ENCODE assay signal across 9 mouse cellular contexts in the genomic region with DNA sequence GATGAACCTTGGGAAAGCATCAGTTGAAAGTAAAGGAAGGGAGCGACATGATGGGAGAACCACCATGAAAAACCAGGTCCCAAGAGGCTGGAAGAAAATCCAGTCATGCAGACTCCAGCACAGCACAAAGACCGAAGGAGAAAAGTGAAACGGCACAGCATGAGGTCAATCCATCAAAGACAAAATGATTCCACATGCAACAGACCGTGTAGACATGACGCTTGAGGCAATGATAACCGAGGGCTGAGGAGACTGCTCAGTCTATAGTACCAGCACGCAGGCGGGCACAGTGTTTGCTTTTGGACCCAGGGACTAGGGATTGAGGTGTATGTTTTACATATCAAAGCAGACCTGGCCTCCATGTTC.
DNase-seq lines count a peak whose midpoint lies in the region; ATAC-seq and TF ChIP-seq lines count a peak whose summit lies in the region.
"Had no signal": no experiment of that assay in that cellular context is flagged by ENCODE, and none has a peak within 500 bp of the region (broad histone marks: within the 10 kb centered on the region; RNA-seq: fewer than 3 reads in every experiment).

No protein-coding gene starts in this region.

- no peak for TF ChIP-seq EP300 in heart, adult 2 months (IDR thresholded peaks at IDR 0.05; ENCODE audit: insufficient read depth, low read depth, low read length)

- 70% methylated on average over 8 of the region's 8 CpGs for WGBS in heart, embryonic 14.5 days
- 61% methylated on average over 8 of the region's 8 CpGs for WGBS in heart, adult 2 months
- WGBS in midbrain, postnatal 0 days = 58% methylated on average over 8 of the region's 8 CpGs
- 62% methylated on average over 8 of the region's 8 CpGs for WGBS in midbrain, embryonic 14.5 days
- WGBS in intestine, embryonic 15.5 days = 56% methylated on average over 8 of the region's 8 CpGs
- 57% methylated on average over 8 of the region's 8 CpGs for WGBS in stomach, embryonic 16.5 days

- H3K36me3 ChIP-seq in heart, embryonic 14.5 days (ENCODE audit: control insufficient read depth, insufficient read depth, low read length) = no peaks in the 10 kb centered on the region
- H3K36me3 ChIP-seq in heart, adult 2 months (ENCODE audit: control insufficient read depth, insufficient read depth, low read length) = no peaks in the 10 kb centered on the region
- no peaks in the 10 kb centered on the region for H3K36me3 ChIP-seq in midbrain, postnatal 0 days (ENCODE audit: insufficient read depth, low read length)
- H3K36me3 ChIP-seq in midbrain, embryonic 14.5 days (ENCODE audit: control insufficient read depth, insufficient read depth, low read length) = no peaks in the 10 kb centered on the region
- H3K36me3 ChIP-seq in intestine, embryonic 15.5 days = no peaks in the 10 kb centered on the region
- H3K36me3 ChIP-seq in stomach, embryonic 16.5 days (ENCODE audit: control insufficient read depth, insufficient read depth, low read length) = no peaks in the 10 kb centered on the region

- DNase-seq in heart, adult 2 months = no peak
- no peak for DNase-seq in midbrain, postnatal 0 days (ENCODE audit: low spot score)
- DNase-seq in midbrain, embryonic 14.5 days = no peak
- DNase-seq in right cerebral cortex, postnatal 10 days (ENCODE audit: low spot score in 2 of 2) = no peak

- no peak overlapping the region for H3K4me2 ChIP-seq in heart, embryonic 14.5 days (ENCODE audit: low read length)
- H3K4me2 ChIP-seq in midbrain, postnatal 0 days (ENCODE audit: low read depth, low read length, poor library complexity, severe bottlenecking) = no peak overlapping the region
- H3K4me2 ChIP-seq in midbrain, embryonic 14.5 days (ENCODE audit: low read length) = no peak overlapping the region
- H3K4me2 ChIP-seq in intestine, embryonic 15.5 days (replicated peaks) = no peak overlapping the region; the same call in 1 of the 2 replicates
- peak overlapping the region; percentile 19; the same call in 1 of the 2 replicates for H3K4me2 ChIP-seq in stomach, embryonic 16.5 days (ENCODE audit: low read depth, low read length)

- H3K9me3 ChIP-seq in heart, embryonic 14.5 days (ENCODE audit: control insufficient read depth, low read length) = peaks cover 6% of the 10 kb centered on the region; the same call in 1 of the 2 replicates
- H3K9me3 ChIP-seq in midbrain, postnatal 0 days (ENCODE audit: low read length) = no peaks in the 10 kb centered on the region
- no peaks in the 10 kb centered on the region for H3K9me3 ChIP-seq in midbrain, embryonic 14.5 days (ENCODE audit: control insufficient read depth, low read length)
- H3K9me3 ChIP-seq in intestine, embryonic 15.5 days = no peaks in the 10 kb centered on the region
- no peaks in the 10 kb centered on the region for H3K9me3 ChIP-seq in stomach, embryonic 16.5 days (replicated peaks; ENCODE audit: control insufficient read depth, low read length)

- intact Hi-C loops in heart, adult 2 months (cut with DNase I) = no loop called here

- H3K27me3 ChIP-seq in heart, embryonic 14.5 days (ENCODE audit: control insufficient read depth, insufficient read depth, low read length) = no peaks in the 10 kb centered on the region
- no peaks in the 10 kb centered on the region for H3K27me3 ChIP-seq in heart, adult 2 months (ENCODE audit: control insufficient read depth, insufficient read depth, low read length)
- no peaks in the 10 kb centered on the region for H3K27me3 ChIP-seq in midbrain, postnatal 0 days (ENCODE audit: insufficient read depth, low read length)
- H3K27me3 ChIP-seq in midbrain, embryonic 14.5 days (ENCODE audit: control insufficient read depth, insufficient read depth, low read length) = no peaks in the 10 kb centered on the region
- H3K27me3 ChIP-seq in intestine, embryonic 15.5 days (replicated peaks) = no peaks in the 10 kb centered on the region
- H3K27me3 ChIP-seq in stomach, embryonic 16.5 days (ENCODE audit: control insufficient read depth, insufficient read depth, low read length) = no peaks in the 10 kb centered on the region

- no peak overlapping the region for H3K4me3 ChIP-seq in heart, embryonic 14.5 days (ENCODE audit: control insufficient read depth in 1 of 2, insufficient read depth in 1 of 2, low read depth in 1 of 2, low read length in 2 of 2)
- no peak overlapping the region for H3K4me3 ChIP-seq in heart, adult 2 months
- H3K4me3 ChIP-seq in midbrain, postnatal 0 days (ENCODE audit: low read depth, low read length) = no peak overlapping the region
- H3K4me3 ChIP-seq in midbrain, embryonic 14.5 days (replicated peaks; ENCODE audit: low read depth, low read length) = no peak overlapping the region
- H3K4me3 ChIP-seq in intestine, embryonic 15.5 days (replicated peaks) = no peak overlapping the region
- no peak overlapping the region for H3K4me3 ChIP-seq in stomach, embryonic 16.5 days (replicated peaks; ENCODE audit: low read length)

- H3K79me2 ChIP-seq in heart, adult 2 months (replicated peaks; ENCODE audit: control insufficient read depth, insufficient read depth, low read length) = no peaks in the 10 kb centered on the region

- H3K9ac ChIP-seq in heart, embryonic 14.5 days (ENCODE audit: low read length) = no peak overlapping the region
- no peak overlapping the region for H3K9ac ChIP-seq in heart, adult 2 months (ENCODE audit: low read depth, low read length)
- no peak overlapping the region for H3K9ac ChIP-seq in midbrain, postnatal 0 days (replicated peaks; ENCODE audit: low read length, poor library complexity, severe bottlenecking)
- H3K9ac ChIP-seq in midbrain, embryonic 14.5 days (replicated peaks; ENCODE audit: low read length) = no peak overlapping the region
- no peak overlapping the region for H3K9ac ChIP-seq in intestine, embryonic 15.5 days
- H3K9ac ChIP-seq in stomach, embryonic 16.5 days (ENCODE audit: low read length) = no peak overlapping the region

- H3K4me1 ChIP-seq in heart, embryonic 14.5 days (ENCODE audit: control insufficient read depth in 2 of 2, insufficient read depth in 2 of 2, low read length in 2 of 2) = peaks cover 16 to 18% of the 10 kb centered on the region in 2 experiments
- no peaks in the 10 kb centered on the region; the same call in 1 of the 2 replicates for H3K4me1 ChIP-seq in heart, adult 2 months (ENCODE audit: control insufficient read depth, insufficient read depth, low read length)
- 0 out of 2 replicates have a peak, but pooled peaks cover 2% of the 10 kb centered on the region for H3K4me1 ChIP-seq in midbrain, postnatal 0 days (ENCODE audit: insufficient read depth, low read length)
- H3K4me1 ChIP-seq in midbrain, embryonic 14.5 days (ENCODE audit: control insufficient read depth, insufficient read depth, low read length) = no peaks in the 10 kb centered on the region
- H3K4me1 ChIP-seq in intestine, embryonic 15.5 days (replicated peaks) = peaks cover 22% of the 10 kb centered on the region
- peaks cover 14% of the 10 kb centered on the region for H3K4me1 ChIP-seq in stomach, embryonic 16.5 days (ENCODE audit: control insufficient read depth, insufficient read depth, low read length)

- no peak for TF ChIP-seq CTCF in heart, adult 2 months (IDR thresholded peaks at IDR 0.05)
- no peak for TF ChIP-seq CTCF in midbrain, postnatal 0 days (IDR thresholded peaks at IDR 0.05)

- no peak for ATAC-seq in heart, embryonic 14.5 days (ENCODE audit: insufficient number of reproducible peaks, insufficient read depth, low FRiP score, low read depth)
- 0 out of 2 replicates have a peak, but pooled peaks have one; percentile 7 for ATAC-seq in midbrain, postnatal 0 days (ENCODE audit: low FRiP score)
- ATAC-seq in midbrain, embryonic 14.5 days (ENCODE audit: low FRiP score, low TSS enrichment) = no peak
- ATAC-seq in intestine, embryonic 15.5 days = peak; percentile 16
- ATAC-seq in stomach, embryonic 16.5 days (ENCODE audit: insufficient read depth, low FRiP score) = no peak
- no peak for ATAC-seq in frontal cortex, adult (ENCODE audit: low TSS enrichment)

- no peak for TF ChIP-seq POLR2A in heart, adult 2 months (IDR thresholded peaks at IDR 0.05; ENCODE audit: insufficient read depth, low read depth, low read length)

- peak overlapping the region; percentile 2 to 49 for H3K27ac ChIP-seq in heart, embryonic 14.5 days (replicated peaks in 1 of 2; ENCODE audit: control insufficient read depth in 1 of 2, insufficient read depth in 1 of 2, low read depth in 2 of 2, low read length in 2 of 2)
- H3K27ac ChIP-seq in heart, adult 2 months = no peak overlapping the region
- no peak overlapping the region for H3K27ac ChIP-seq in midbrain, postnatal 0 days (ENCODE audit: low read depth, low read length)
- H3K27ac ChIP-seq in midbrain, embryonic 14.5 days (replicated peaks; ENCODE audit: low read depth, low read length) = no peak overlapping the region
- H3K27ac ChIP-seq in intestine, embryonic 15.5 days = peak overlapping the region; percentile 66
- H3K27ac ChIP-seq in stomach, embryonic 16.5 days (ENCODE audit: low read length) = peak overlapping the region; percentile 57
- H3K27ac ChIP-seq: macrophage had no signal

Comparison
In these comparisons a context has a peak if more than half of its experiments do, and no peak if none do; other contexts are left out.
1. ATAC-seq: peak in midbrain, postnatal 0 days (single experiment) and intestine, embryonic 15.5 days (single experiment); none in heart, embryonic 14.5 days (single experiment), midbrain, embryonic 14.5 days (single experiment), stomach, embryonic 16.5 days (single experiment) and frontal cortex, adult (single experiment).
2. H3K27ac ChIP-seq: peak in heart, embryonic 14.5 days (2 of 2), intestine, embryonic 15.5 days (single experiment) and stomach, embryonic 16.5 days (single experiment); none in heart, adult 2 months (single experiment), midbrain, postnatal 0 days (single experiment) and midbrain, embryonic 14.5 days (single experiment).